Mouse (Mus musculus) forebrain, embryonic 13.5 days (tissue): ENCODE measurements at regions not wholly inside any gene's neighbourhood (a gene's known extent, or its start where the extent isn't known, plus 50 kb on each side); places are given as distances from the start of the nearest gene placed in this dataset.
"Not testable (repeated sequence)": the region's sequence is repeated elsewhere in the genome, so short reads cannot be mapped to it uniquely, and the experiment has no call there.

ENCODE experiments used
- ATAC-seq: fragments of 200-750 bp; cut with Nextera tagmentation; 2 replicates; pipeline ENCODE4 v1.8.0; 2017
- H3K27ac ChIP-seq: fragments of 300-500 bp; sonication (generic); 2 replicates; pipeline ENCODE4 v1.5.1; 2015; ENCODE audit warnings: inconsistent platforms, mild to moderate bottlenecking, moderate library complexity
- H3K27me3 ChIP-seq: fragments of 300-500 bp; sonication (generic); 2 replicates; pipeline ENCODE4 v1.6.1; 2015; ENCODE audit warnings: mild to moderate bottlenecking, inconsistent platforms
- H3K36me3 ChIP-seq: fragments of 300-500 bp; sonication (generic); 2 replicates; pipeline ENCODE4 v1.6.1; 2015; ENCODE audit warnings: mild to moderate bottlenecking, inconsistent platforms; ENCODE audit not compliant: poor library complexity, severe bottlenecking
- H3K4me1 ChIP-seq: fragments of 300-500 bp; sonication (generic); 2 replicates; pipeline ENCODE4 v1.6.1; 2015; ENCODE audit warnings: inconsistent platforms
- H3K4me2 ChIP-seq: fragments of 300-500 bp; sonication (generic); 2 replicates; pipeline ENCODE4 v1.6.1; 2015; ENCODE audit warnings: inconsistent platforms, mild to moderate bottlenecking, moderate library complexity
- H3K4me3 ChIP-seq: fragments of 300-500 bp; sonication (generic); 2 replicates; pipeline ENCODE4 v1.5.1; 2015; ENCODE audit warnings: mild to moderate bottlenecking, inconsistent platforms
- H3K9ac ChIP-seq: fragments of 300-500 bp; sonication (generic); 2 replicates; pipeline ENCODE4 v1.6.1; 2015; ENCODE audit warnings: mild to moderate bottlenecking, inconsistent platforms
- H3K9me3 ChIP-seq: fragments of 300-500 bp; sonication (generic); replicated peaks from 2 replicates; pipeline ENCODE4 v1.6.1; 2016; ENCODE audit warnings: inconsistent platforms
- WGBS: fragments of 180-500 bp; shearing (Covaris S2); methylation state at CpG from one replicate; pipeline ENCODE4 v1.1.7; 2015; 5-methylcytosine and 5-hydroxymethylcytosine counted together

GRCm38 (mm10) chr5:148751980-148752379 lies 177.1 kb downstream of the Katnal1 start:
- H3K4me2 ChIP-seq, result no peak overlapping the region
- no peaks in the 10 kb centered on the region for H3K36me3 ChIP-seq
- WGBS, result 94% methylated on average over 13 of the region's 13 CpGs
- no peak overlapping the region for H3K27ac ChIP-seq
- H3K4me3 ChIP-seq, result no peak overlapping the region
- H3K9ac ChIP-seq, result no peak overlapping the region
- no peaks in the 10 kb centered on the region for H3K4me1 ChIP-seq
- H3K9me3 ChIP-seq, result no peaks in the 10 kb centered on the region
- ATAC-seq, result no peak
- no peaks in the 10 kb centered on the region for H3K27me3 ChIP-seq

GRCm38 (mm10) chr5:148750002-148750734 lies 179.0 kb downstream of the Katnal1 start:
- H3K4me1 ChIP-seq, result no peaks in the 10 kb centered on the region
- ATAC-seq, result no peak
- no peaks in the 10 kb centered on the region for H3K27me3 ChIP-seq
- H3K9ac ChIP-seq, result no peak overlapping the region
- H3K36me3 ChIP-seq, result no peaks in the 10 kb centered on the region
- H3K4me2 ChIP-seq, result no peak overlapping the region
- H3K9me3 ChIP-seq, result no peaks in the 10 kb centered on the region; the same call in 1 of the 2 replicates
- WGBS, result 91% methylated on average over 16 of the region's 16 CpGs
- H3K4me3 ChIP-seq, result no peak overlapping the region
- no peak overlapping the region for H3K27ac ChIP-seq

GRCm38 (mm10) chr5:148747972-148748764 lies 181.0 kb downstream of the Katnal1 start:
- no peaks in the 10 kb centered on the region for H3K36me3 ChIP-seq
- H3K4me3 ChIP-seq, result no peak overlapping the region
- H3K4me2 ChIP-seq, result no peak overlapping the region
- no peak for ATAC-seq
- H3K9ac ChIP-seq, result no peak overlapping the region
- WGBS, result 89% methylated on average over 21 of the region's 21 CpGs
- no peaks in the 10 kb centered on the region for H3K4me1 ChIP-seq
- H3K27me3 ChIP-seq, result no peaks in the 10 kb centered on the region
- no peak overlapping the region for H3K27ac ChIP-seq
- H3K9me3 ChIP-seq, result no peaks in the 10 kb centered on the region; the same call in 1 of the 2 replicates

- H3K4me1 ChIP-seq, result no peaks in the 10 kb centered on the region
- no peak for ATAC-seq
- 95% methylated on average over 3 of the region's 3 CpGs for WGBS
These were observed 181.6 kb downstream of the Katnal1 start for GRCm38 (mm10) chr5:148747549-148747948.

GRCm38 (mm10) chr5:148746726-148747125 lies 182.4 kb downstream of the Katnal1 start:
- not testable (repeated sequence) for ATAC-seq, H3K9ac ChIP-seq, H3K4me3 ChIP-seq

More at GRCm38 (mm10) chr5:148747549-148747948, 181.6 kb downstream of the Katnal1 start:
- Histone ChIP-seq H3K4me2 (no peak overlapping the region), H3K27ac (no peak overlapping the region), H3K4me3 (no peak overlapping the region), H3K9me3 (no peaks in the 10 kb centered on the region; the same call in 1 of the 2 replicates), H3K36me3 (no peaks in the 10 kb centered on the region), H3K9ac (no peak overlapping the region), H3K27me3 (no peaks in the 10 kb centered on the region)

GRCm38 (mm10) chr5:148744676-148745391 lies 184.3 kb downstream of the Katnal1 start:
- Histone ChIP-seq H3K27me3 (no peaks in the 10 kb centered on the region), H3K9me3 (no peaks in the 10 kb centered on the region; the same call in 1 of the 2 replicates), H3K27ac (no peak overlapping the region), H3K36me3 (no peaks in the 10 kb centered on the region), H3K4me2 (no peak overlapping the region), H3K9ac (no peak overlapping the region), H3K4me1 (no peaks in the 10 kb centered on the region), H3K4me3 (no peak overlapping the region)
- no peak for ATAC-seq
- WGBS, result 64% methylated on average over 7 of the region's 7 CpGs

More at GRCm38 (mm10) chr5:148746726-148747125, 182.4 kb downstream of the Katnal1 start:
- H3K36me3 ChIP-seq, H3K4me1 ChIP-seq, H3K27me3 ChIP-seq, H3K9me3 ChIP-seq, H3K4me2 ChIP-seq, H3K27ac ChIP-seq: not testable (repeated sequence)
- WGBS, result 67% methylated on average over 6 of the region's 6 CpGs

- H3K9ac ChIP-seq, result no peak overlapping the region
- no peak overlapping the region for H3K4me3 ChIP-seq
- no peak for ATAC-seq
- H3K36me3 ChIP-seq, result no peaks in the 10 kb centered on the region
- no peaks in the 10 kb centered on the region; the same call in 1 of the 2 replicates for H3K9me3 ChIP-seq
- H3K4me1 ChIP-seq, result no peaks in the 10 kb centered on the region
- no peaks in the 10 kb centered on the region for H3K27me3 ChIP-seq
- WGBS, result 90% methylated on average over 8 of the region's 8 CpGs
- no peak overlapping the region for H3K27ac ChIP-seq
- no peak overlapping the region for H3K4me2 ChIP-seq
These were observed 186.8 kb downstream of the Katnal1 start for GRCm38 (mm10) chr5:148742158-148742835.

- no peaks in the 10 kb centered on the region for H3K27me3 ChIP-seq
These were observed 187.7 kb downstream of the Katnal1 start for GRCm38 (mm10) chr5:148741267-148742004.

GRCm38 (mm10) chr5:148740366-148741266 lies 188.0 kb upstream of the Ubl3 start:
- Histone ChIP-seq H3K4me3 (no peak overlapping the region), H3K27me3 (no peaks in the 10 kb centered on the region), H3K36me3 (no peaks in the 10 kb centered on the region), H3K4me2 (no peak overlapping the region), H3K9ac (no peak overlapping the region), H3K4me1 (no peaks in the 10 kb centered on the region), H3K27ac (no peak overlapping the region), H3K9me3 (no peaks in the 10 kb centered on the region; the same call in 1 of the 2 replicates)
- WGBS, result 74% methylated on average over 15 of the region's 15 CpGs
- ATAC-seq, result no peak

More at GRCm38 (mm10) chr5:148741267-148742004, 187.7 kb downstream of the Katnal1 start:
- ATAC-seq, result no peak
- Histone ChIP-seq H3K4me2 (no peak overlapping the region), H3K9ac (no peak overlapping the region), H3K36me3 (no peaks in the 10 kb centered on the region), H3K4me3 (no peak overlapping the region), H3K9me3 (no peaks in the 10 kb centered on the region; the same call in 1 of the 2 replicates), H3K27ac (no peak overlapping the region), H3K4me1 (no peaks in the 10 kb centered on the region)
- WGBS, result 84% methylated on average over 19 of the region's 19 CpGs

- Histone ChIP-seq H3K4me2 (no peak overlapping the region), H3K4me3 (no peak overlapping the region), H3K27me3 (no peaks in the 10 kb centered on the region), H3K4me1 (no peaks in the 10 kb centered on the region), H3K27ac (no peak overlapping the region), H3K36me3 (no peaks in the 10 kb centered on the region), H3K9ac (no peak overlapping the region), H3K9me3 (no peaks in the 10 kb centered on the region; the same call in 1 of the 2 replicates)
- 94% methylated on average over 2 of the region's 2 CpGs for WGBS
- no peak for ATAC-seq
These were observed 187.1 kb upstream of the Ubl3 start for GRCm38 (mm10) chr5:148739672-148740071.
